Mouse (Mus musculus) 3134 (cell line): ENCODE data around the gene Phf2.
A peak's percentile ranks its signal among the peaks of the same experiment; 100 is the strongest.

ENCODE experiments used
- DNase-seq: peaks from one replicate; pipeline ENCODE4 v3.0.0-alpha.2; 2011; ENCODE audit warnings: low spot score; ENCODE audit not compliant: insufficient read length; ENCODE audit errors: extremely low read depth

Phf2 gene

GRCm38 (mm10) chr13:48870771-48871731 is at the start of gene Phf2:
Gene Phf2 (minus strand): TSS chr13:48871119.
- peak; percentile 59 for DNase-seq

- no peak for DNase-seq
Measured at GRCm38 (mm10) chr13:48919756-48920415, 49.0 kb upstream of the Phf2 start.

GRCm38 (mm10) chr13:48917113-48917599 is 46.2 kb upstream of the Phf2 start:
- DNase-seq: no peak

- DNase-seq: peak; percentile 49
Measured at GRCm38 (mm10) chr13:48913680-48914079, 42.8 kb upstream of the Phf2 start.

GRCm38 (mm10) chr13:48913141-48913540 is 42.2 kb upstream of the Phf2 start:
- DNase-seq: no peak

- no peak for DNase-seq
Measured at GRCm38 (mm10) chr13:48911426-48911825, 40.5 kb upstream of the Phf2 start.

- no peak for DNase-seq
Measured at GRCm38 (mm10) chr13:48905458-48905857, 34.5 kb upstream of the Phf2 start.

- no peak for DNase-seq
Measured at GRCm38 (mm10) chr13:48895376-48895775, 24.5 kb upstream of the Phf2 start.

GRCm38 (mm10) chr13:48890260-48890960 is 19.5 kb upstream of the Phf2 start:
- DNase-seq: no peak

GRCm38 (mm10) chr13:48878534-48878933 is 7.6 kb upstream of the Phf2 start:
- DNase-seq: peak; percentile 97

- DNase-seq: no peak
Measured at GRCm38 (mm10) chr13:48877805-48878204, 6.9 kb upstream of the Phf2 start.

GRCm38 (mm10) chr13:48872726-48873125 is 1.8 kb upstream of the Phf2 start:
- peak; percentile 50 for DNase-seq

GRCm38 (mm10) chr13:48871887-48872606 is 1.1 kb upstream of the Phf2 start:
- no peak for DNase-seq

GRCm38 (mm10) chr13:48869950-48870770 is 759 bp downstream of the Phf2 start:
- DNase-seq: peak; percentile 65

- DNase-seq: no peak
Measured at GRCm38 (mm10) chr13:48869600-48869949, 1.3 kb downstream of the Phf2 start.

GRCm38 (mm10) chr13:48869088-48869487 is 1.8 kb downstream of the Phf2 start:
- DNase-seq: no peak

GRCm38 (mm10) chr13:48864673-48865356 is 6.1 kb downstream of the Phf2 start:
- DNase-seq: no peak

- DNase-seq: no peak
Measured at GRCm38 (mm10) chr13:48863556-48863955, 7.4 kb downstream of the Phf2 start.

GRCm38 (mm10) chr13:48861913-48862312 is 9.0 kb downstream of the Phf2 start:
- no peak for DNase-seq
